Mouse (Mus musculus): ENCODE measurements around the gene Arhgef11. TPM values are rescaled to one million over a fixed set of nuclear protein-coding genes. Genes with fewer than 3 reads are reported as not detected.

Gene Arhgef11
- total RNA-seq, 2 experiments from 2014 or later = 16.5 to 17.3 TPM

DNA sequence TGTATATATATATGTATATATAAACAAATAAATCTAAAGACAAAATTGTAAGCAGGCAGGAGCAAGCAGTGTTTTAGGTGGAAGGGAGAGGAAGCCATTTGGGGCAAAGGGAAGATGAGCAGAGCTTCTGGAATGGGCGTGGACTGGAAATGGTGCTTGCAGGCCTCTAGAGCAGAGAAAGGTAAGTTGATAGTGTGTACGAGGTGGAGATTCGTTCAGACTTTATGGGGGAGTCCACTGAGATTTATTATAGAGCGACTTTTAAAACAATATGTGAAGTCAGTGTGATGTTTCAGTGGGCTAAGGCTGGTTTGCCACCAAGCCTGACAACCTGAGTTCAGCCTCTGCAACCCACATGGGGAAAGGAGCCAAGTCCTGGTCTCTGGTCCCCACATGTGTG lies 7.5 kb downstream of the Arhgef11 start:
- no peak for TF ChIP-seq CTCF (IDR thresholded peaks at IDR 0.05)
- intact Hi-C loops (cut with DNase I) = no loop called here
- H3K27ac ChIP-seq = no peak overlapping the region
- no peak for DNase-seq
- no peak overlapping the region for H3K4me3 ChIP-seq

DNA sequence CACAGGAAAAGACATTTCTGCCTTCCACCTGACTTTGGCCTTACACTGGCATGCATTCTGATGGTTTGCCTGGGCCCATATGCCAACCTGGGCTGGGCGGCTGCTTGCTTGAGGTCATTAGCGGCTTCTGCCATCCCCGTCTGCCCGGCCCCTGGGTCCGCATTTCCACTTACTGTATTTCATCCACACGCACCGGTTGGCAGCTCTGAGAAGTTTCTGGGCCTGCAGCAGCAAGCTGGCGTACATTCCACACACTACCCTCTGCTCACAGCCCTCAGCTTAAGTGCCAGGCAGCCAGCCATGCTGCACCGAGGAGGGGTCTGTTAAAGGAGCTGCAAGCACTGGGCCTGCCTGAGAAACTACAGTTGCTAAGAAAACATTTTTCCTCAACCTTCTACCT lies 13.5 kb downstream of the Arhgef11 start:
- Histone ChIP-seq H3K27ac (peak overlapping the region; percentile 2; the same call in 1 of the 2 replicates), H3K4me3 (peak overlapping the region; percentile 13)
- DNase-seq = peak; percentile 48
- intact Hi-C loops (cut with DNase I) = no loop called here
- no peak for TF ChIP-seq CTCF (IDR thresholded peaks at IDR 0.05)

DNA sequence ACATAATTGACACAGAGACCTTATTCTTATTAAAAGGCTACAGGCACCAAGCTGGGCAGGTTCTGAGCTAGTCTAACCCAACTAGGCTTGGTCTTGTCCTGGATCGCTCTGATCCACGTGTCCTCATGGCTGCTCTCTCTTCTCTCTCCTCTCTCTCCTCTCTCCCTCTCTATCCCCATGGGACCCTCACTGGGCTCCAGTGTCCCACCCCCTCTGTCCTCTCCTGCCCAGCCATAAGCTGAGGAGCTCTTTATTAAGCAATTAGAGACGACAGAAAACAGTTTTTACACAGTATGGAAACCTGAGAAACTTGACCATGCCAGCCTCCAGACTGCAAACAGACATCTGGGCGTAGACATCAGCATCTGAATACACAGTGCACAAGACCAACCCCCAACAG lies 14.0 kb downstream of the Arhgef11 start:
- DNase-seq = no peak
- intact Hi-C loops (cut with DNase I) = no loop called here
- no peak overlapping the region; the same call in 1 of the 2 replicates for H3K4me3 ChIP-seq
- no peak for TF ChIP-seq CTCF (IDR thresholded peaks at IDR 0.05)
- H3K27ac ChIP-seq = no peak overlapping the region

DNA sequence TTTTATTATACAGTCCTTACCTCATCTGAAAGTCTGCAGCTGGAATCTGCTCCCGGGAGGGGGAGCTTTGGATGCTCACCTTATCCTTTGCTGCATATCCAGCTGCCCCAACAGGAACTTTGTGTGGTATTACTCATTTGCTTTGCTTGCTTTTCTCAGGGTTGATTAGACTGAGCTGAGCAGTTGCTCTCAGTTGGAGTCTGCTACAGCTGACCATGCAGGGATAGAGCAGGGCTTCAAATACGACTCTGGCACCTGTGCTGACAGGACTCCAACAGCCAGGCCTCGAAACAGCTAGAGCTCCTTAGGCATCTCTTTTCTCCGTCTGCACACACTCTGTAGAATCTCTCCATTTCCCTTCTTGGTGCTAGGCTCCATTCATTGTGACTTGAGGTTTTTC lies 18.2 kb downstream of the Arhgef11 start:
- DNase-seq = no peak
- H3K4me3 ChIP-seq = no peak overlapping the region
- H3K27ac ChIP-seq = no peak overlapping the region
- TF ChIP-seq CTCF (IDR thresholded peaks at IDR 0.05) = no peak
- intact Hi-C loops (cut with DNase I) = no loop called here

DNA sequence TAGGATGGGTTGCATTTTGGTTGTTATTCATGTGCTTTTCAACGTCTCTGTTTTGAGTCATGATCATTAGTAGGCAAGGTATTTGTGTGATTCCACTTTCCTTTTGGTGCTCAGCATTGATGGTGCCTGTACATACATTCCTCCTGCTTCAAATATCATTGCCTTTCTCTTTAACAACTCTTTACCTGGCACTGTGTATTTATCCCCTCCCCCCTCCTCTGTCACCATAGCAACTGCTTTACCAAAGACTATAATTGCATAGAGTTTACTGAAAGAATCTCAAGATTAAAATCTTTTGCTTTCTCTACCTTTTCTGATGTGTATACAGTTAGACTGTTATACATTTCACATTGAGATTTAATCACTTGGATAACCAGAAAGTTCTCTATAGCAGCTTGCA lies 26.1 kb downstream of the Arhgef11 start:
- no peak for TF ChIP-seq CTCF (IDR thresholded peaks at IDR 0.05)
- DNase-seq = no peak
- no peak overlapping the region for H3K4me3 ChIP-seq
- no peak overlapping the region for H3K27ac ChIP-seq
- intact Hi-C loops (cut with DNase I) = no loop called here

DNA sequence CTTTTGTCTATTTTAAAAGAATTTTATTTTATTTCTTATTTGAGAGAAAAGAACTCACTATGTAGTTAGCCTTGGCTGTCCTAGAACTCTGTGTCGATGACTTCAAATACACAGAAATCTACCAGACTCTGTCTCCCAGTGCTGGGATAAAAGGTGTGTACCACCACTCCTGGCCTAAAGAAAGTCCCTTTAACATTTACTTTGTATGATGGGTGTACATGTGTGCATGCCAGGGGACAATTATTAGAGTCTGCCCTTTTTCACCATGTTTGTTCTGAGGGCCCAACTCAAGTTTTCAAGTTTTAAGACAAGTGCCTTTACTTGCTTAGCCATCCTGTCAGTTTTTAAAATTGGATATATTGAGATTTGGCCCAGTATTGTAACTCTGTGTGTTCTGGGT lies 28.8 kb downstream of the Arhgef11 start:
- Histone ChIP-seq H3K4me3 (no peak overlapping the region), H3K27ac (no peak overlapping the region)
- no peak for TF ChIP-seq CTCF (IDR thresholded peaks at IDR 0.05)
- intact Hi-C loops (cut with DNase I) = no loop called here
- no peak for DNase-seq

DNA sequence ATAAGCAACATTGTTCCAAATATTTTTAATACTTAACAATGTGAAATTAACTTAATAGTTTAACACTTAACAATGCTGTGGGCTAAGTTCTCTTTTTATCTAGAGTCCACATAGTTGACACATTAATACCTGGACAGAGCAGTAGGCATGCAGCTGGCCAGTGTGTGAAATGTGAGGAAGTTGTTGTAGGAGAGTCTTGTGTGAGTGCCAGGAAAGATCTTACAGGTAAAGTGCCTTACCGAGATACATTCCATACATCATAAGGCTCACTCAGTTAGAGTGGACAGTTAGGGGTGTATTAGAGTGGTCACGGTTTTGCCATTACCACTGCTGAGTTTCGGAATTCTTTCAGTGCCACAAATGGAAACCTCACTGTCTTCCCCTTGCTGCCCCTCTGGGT lies 31.7 kb downstream of the Arhgef11 start:
- TF ChIP-seq CTCF (IDR thresholded peaks at IDR 0.05) = no peak
- no peak for DNase-seq
- intact Hi-C loops (cut with DNase I) = no loop called here
- Histone ChIP-seq H3K27ac (no peak overlapping the region), H3K4me3 (no peak overlapping the region)

DNA sequence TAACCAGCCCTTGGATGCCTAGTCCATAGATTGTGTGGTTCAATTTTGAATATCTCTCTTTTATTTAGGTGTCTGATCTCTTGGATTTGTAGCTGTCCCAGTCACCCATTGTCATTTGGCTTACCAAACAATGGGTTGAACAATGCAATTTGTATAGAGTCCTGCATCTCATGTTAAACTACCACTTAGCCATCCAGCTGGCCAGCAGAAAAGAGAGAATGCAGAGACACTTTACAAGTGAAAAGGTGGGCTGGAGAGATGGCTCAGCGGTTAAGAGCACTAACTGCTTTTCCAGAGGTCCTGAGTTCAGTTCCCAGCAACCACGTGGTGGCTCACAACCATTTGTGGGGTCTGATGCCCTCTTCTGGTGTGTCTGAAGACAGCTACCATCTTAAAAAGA lies 41.0 kb downstream of the Arhgef11 start:
- intact Hi-C loops (cut with DNase I) = no loop called here
- H3K27ac ChIP-seq = no peak overlapping the region
- no peak for DNase-seq
- H3K4me3 ChIP-seq = no peak overlapping the region
- no peak for TF ChIP-seq CTCF (IDR thresholded peaks at IDR 0.05)

DNA sequence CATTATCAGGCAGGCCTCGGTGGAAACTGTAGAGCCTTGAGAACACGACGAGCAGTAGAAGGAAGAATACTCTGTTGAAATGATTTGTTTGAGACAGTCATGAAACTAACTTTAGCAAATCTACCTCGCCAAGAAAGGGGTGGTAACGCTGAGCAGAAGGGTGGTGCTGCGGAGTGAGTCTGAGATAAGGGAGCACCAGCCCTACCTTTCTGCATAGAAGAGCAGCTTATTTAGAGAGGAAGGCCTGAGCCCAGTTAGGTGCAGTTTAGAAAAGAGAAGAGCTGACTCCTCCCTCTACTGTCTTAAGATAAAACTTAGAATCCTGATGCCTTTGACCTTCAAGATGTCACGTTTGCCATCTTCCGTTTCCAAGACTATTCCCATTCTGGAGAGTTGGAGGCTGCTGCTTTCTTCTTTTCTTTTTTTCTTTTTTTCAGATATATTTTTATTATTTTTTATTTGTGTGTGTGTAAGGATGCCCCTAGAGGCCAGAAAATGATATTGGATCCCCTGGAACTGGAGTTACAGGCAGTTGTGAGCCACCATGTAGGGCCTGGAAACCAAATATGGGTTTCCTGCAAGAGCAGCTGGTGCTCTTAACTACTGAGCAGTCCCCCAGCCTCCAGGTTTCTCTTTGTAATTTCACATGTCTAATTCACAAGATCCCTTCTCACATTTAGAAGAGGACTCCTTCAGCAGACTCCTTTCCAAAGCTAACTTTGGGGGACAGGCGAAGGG lies 42.5 kb downstream of the Arhgef11 start:
- TF ChIP-seq CTCF (IDR thresholded peaks at IDR 0.05) = peak; percentile 39
- DNase-seq = no peak
- H3K4me3 ChIP-seq = no peak overlapping the region
- H3K27ac ChIP-seq = no peak overlapping the region
- intact Hi-C loops (cut with DNase I) = no loop called here

DNA sequence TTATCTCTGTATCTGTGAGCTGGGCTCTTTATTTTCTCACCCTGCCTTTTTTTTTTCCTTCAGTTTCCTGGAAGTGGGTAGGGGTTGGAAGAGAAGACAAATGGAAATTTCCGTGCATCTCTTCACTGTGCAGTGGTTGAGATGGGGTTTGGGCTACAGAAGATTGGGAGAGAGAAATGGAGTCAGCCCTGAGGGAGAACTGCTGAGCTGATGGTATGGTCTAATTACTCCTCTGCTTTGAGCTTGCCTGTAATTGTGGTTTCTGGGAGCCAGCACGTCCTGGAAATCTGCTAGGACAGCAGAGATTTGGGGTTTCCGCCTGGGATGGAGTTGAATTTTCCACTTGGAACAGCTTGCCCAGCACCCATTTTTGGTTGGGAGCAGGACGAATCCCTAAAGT lies 43.1 kb downstream of the Arhgef11 start:
- intact Hi-C loops (cut with DNase I) = no loop called here
- Histone ChIP-seq H3K4me3 (no peak overlapping the region), H3K27ac (no peak overlapping the region)
- TF ChIP-seq CTCF (IDR thresholded peaks at IDR 0.05) = no peak
- DNase-seq = no peak

DNA sequence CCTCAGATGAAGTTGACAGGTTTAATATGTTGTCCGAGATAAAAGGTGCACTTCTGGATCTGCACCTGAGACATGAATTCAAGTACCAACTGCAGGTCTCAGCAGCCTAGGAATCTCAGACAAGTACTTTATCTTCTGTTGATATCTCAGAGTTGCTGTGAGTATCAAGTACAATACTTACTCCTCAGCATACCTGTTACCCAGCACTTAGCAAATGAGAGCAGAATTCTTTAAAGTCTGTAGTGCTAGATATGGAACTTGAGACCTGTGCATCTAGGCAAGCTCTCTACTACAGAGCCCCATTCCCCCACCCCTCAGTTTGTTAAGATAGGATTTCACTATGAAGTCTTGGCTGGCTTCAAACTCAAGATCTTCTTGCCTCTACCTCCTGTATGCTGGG lies 43.9 kb downstream of the Arhgef11 start:
- Histone ChIP-seq H3K4me3 (no peak overlapping the region), H3K27ac (no peak overlapping the region)
- intact Hi-C loops (cut with DNase I) = no loop called here
- no peak for TF ChIP-seq CTCF (IDR thresholded peaks at IDR 0.05)
- DNase-seq = no peak

DNA sequence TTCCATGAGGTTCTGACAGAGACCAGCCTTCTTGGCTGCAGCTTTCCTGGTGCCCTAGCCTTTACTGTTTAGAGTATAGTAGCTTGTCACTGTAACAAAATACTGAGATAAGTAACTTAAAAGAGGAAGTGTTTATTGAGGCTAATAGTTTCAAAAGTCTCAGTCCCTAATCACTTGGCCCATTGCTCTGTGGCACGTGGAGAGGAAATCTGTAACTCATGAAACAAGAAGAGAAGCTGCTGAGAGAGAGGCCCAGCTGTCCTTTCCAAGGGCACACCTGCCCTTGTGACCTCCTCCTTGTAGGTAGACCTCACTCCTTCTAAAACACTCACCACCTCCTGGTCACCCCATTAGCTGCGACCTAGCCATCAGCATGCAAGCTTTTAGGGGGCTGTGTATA lies 101.2 kb downstream of the Arhgef11 start:
- Histone ChIP-seq H3K27ac (no peak overlapping the region), H3K4me3 (no peak overlapping the region)
- intact Hi-C loops (cut with DNase I) = no loop called here
- DNase-seq = no peak
- no peak for TF ChIP-seq CTCF (IDR thresholded peaks at IDR 0.05)

DNA sequence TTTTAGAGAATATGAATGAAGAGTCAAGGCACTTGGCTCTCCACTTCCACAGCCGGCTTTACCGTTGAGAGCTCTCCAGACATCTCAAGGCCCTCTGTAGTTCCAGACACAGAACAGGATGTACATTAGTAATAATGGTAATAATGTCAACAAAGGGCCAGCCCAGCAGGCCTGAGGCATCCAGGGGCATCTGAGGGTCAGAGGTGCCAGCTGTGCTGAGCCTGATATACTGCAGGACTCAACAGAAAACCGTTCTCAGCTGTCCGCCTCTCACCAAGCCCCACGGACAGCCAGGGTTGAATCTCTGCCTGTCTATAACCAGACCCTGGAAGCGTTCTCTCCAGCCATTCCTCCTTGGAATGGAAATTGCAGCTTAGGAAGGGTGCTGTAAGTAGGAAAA lies 107.2 kb downstream of the Arhgef11 start:
- no peak for DNase-seq
- H3K4me3 ChIP-seq = no peak overlapping the region
- no peak for TF ChIP-seq CTCF (IDR thresholded peaks at IDR 0.05)
- intact Hi-C loops (cut with DNase I) = no loop called here
- no peak overlapping the region for H3K27ac ChIP-seq

DNA sequence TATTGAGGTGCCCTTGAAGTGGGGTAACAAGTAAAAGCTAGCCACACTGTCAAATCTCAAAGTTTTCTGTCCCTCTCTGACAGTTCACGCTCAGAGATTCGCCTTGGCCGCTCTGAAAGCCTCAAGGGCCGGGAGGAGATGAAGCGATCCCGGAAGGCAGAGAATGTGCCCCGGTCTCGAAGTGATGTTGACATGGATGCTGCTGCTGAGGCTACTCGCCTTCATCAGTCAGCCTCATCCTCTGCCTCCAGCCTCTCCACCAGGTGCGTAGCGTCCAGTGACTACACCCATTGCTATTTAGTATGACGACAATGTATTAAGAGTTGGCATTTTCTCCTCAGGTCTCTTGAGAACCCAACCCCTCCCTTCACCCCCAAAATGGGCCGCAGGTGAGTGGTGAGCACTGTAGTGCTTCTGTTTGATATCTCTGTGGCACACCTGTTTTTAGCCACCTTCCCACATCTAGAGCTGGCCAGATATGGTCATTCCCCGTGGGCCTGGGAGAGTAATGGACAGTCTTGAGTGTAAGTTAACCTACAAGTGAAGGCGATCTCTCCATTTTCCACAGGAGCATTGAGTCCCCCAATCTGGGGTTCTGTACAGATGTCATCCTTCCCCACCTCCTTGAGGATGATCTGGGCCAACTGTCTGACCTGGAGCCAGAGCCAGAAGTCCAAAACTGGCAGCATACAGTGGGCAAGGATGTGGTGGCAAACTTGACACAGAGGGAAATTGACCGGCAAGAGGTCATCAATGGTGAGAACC lies 108.2 kb downstream of the Arhgef11 start:
- intact Hi-C loops (cut with DNase I) = no loop called here
- no peak for TF ChIP-seq CTCF (IDR thresholded peaks at IDR 0.05)
- H3K4me3 ChIP-seq = no peak overlapping the region
- DNase-seq = no peak
- no peak overlapping the region for H3K27ac ChIP-seq

Data from gastrocnemius, adult 2 months (tissue).